Mouse (Mus musculus): ENCODE measurements around the gene Fli1.

GRCm38 (mm10) chr9:32555279-32555678 is 12.6 kb upstream of the Fli1 start:
- TF ChIP-seq CTCF (IDR thresholded peaks at IDR 0.05; ENCODE audit: low read depth) (no peak), EP300 (IDR thresholded peaks at IDR 0.05; ENCODE audit: low read depth) (no peak)
